Mouse (Mus musculus): ENCODE data around the gene Slc9a3r1.

Slc9a3r1 gene

GRCm38 (mm10) chr11:115188539-115189231 is 25.5 kb downstream of the Slc9a3r1 start:
- DNase-seq (ENCODE audit: extremely low spot score, low spot score): no peak

- no peak for DNase-seq (ENCODE audit: extremely low spot score, low spot score)
Observed at GRCm38 (mm10) chr11:115189304-115189703, 26.2 kb downstream of the Slc9a3r1 start.

GRCm38 (mm10) chr11:115192180-115192579 is 29.0 kb downstream of the Slc9a3r1 start:
- DNase-seq (ENCODE audit: extremely low spot score, low spot score): no peak

GRCm38 (mm10) chr11:115194693-115195092 is 31.6 kb downstream of the Slc9a3r1 start:
- no peak for DNase-seq (ENCODE audit: extremely low spot score, low spot score)

- DNase-seq (ENCODE audit: extremely low spot score, low spot score): no peak
Observed at GRCm38 (mm10) chr11:115195933-115196332, 32.8 kb downstream of the Slc9a3r1 start.

- DNase-seq (ENCODE audit: extremely low spot score, low spot score): no peak
Observed at GRCm38 (mm10) chr11:115197558-115197957, 34.4 kb downstream of the Slc9a3r1 start.

GRCm38 (mm10) chr11:115198932-115199384 is 35.8 kb downstream of the Slc9a3r1 start:
- no peak for DNase-seq (ENCODE audit: extremely low spot score, low spot score)

- no peak for DNase-seq (ENCODE audit: extremely low spot score, low spot score)
Observed at GRCm38 (mm10) chr11:115200520-115200919, 37.4 kb downstream of the Slc9a3r1 start.

- DNase-seq (ENCODE audit: extremely low spot score, low spot score): peak; percentile 82
Observed at GRCm38 (mm10) chr11:115202316-115202715, 39.2 kb downstream of the Slc9a3r1 start.

GRCm38 (mm10) chr11:115202756-115203155 is 39.6 kb downstream of the Slc9a3r1 start:
- DNase-seq (ENCODE audit: extremely low spot score, low spot score): no peak

GRCm38 (mm10) chr11:115208126-115208525 is 45.0 kb downstream of the Slc9a3r1 start:
- no peak for DNase-seq (ENCODE audit: extremely low spot score, low spot score)

- DNase-seq (ENCODE audit: extremely low spot score, low spot score): no peak
Observed at GRCm38 (mm10) chr11:115208776-115209732, 45.9 kb downstream of the Slc9a3r1 start.

GRCm38 (mm10) chr11:115209958-115210357 is 46.8 kb downstream of the Slc9a3r1 start:
- DNase-seq (ENCODE audit: extremely low spot score, low spot score): no peak

GRCm38 (mm10) chr11:115212116-115212515 is 49.0 kb downstream of the Slc9a3r1 start:
- DNase-seq (ENCODE audit: extremely low spot score, low spot score): no peak

GRCm38 (mm10) chr11:115215123-115215522 is 52.0 kb downstream of the Slc9a3r1 start:
- DNase-seq (ENCODE audit: extremely low spot score, low spot score): no peak

GRCm38 (mm10) chr11:115217439-115218410 is 54.6 kb downstream of the Slc9a3r1 start:
- no peak for DNase-seq (ENCODE audit: extremely low spot score, low spot score)

GRCm38 (mm10) chr11:115219263-115219662 is 56.1 kb downstream of the Slc9a3r1 start:
- no peak for DNase-seq (ENCODE audit: extremely low spot score, low spot score)

GRCm38 (mm10) chr11:115219685-115220084 is 56.5 kb downstream of the Slc9a3r1 start:
- no peak for DNase-seq (ENCODE audit: extremely low spot score, low spot score)

GRCm38 (mm10) chr11:115222077-115222476 is 58.9 kb downstream of the Slc9a3r1 start:
- DNase-seq (ENCODE audit: extremely low spot score, low spot score): no peak

GRCm38 (mm10) chr11:115222570-115222969 is 59.4 kb downstream of the Slc9a3r1 start:
- DNase-seq (ENCODE audit: extremely low spot score, low spot score): no peak

GRCm38 (mm10) chr11:115223451-115223850 is 60.3 kb downstream of the Slc9a3r1 start:
- no peak for DNase-seq (ENCODE audit: extremely low spot score, low spot score)

All from neural tube, embryonic 10.5 days (tissue).